Mouse (Mus musculus): ENCODE measurements around the gene Smg9. TPM values are rescaled to one million over a fixed set of nuclear protein-coding genes. Genes with fewer than 3 reads are reported as not detected.

Smg9 gene
- polyA plus RNA-seq, 1 experiment from 2014 or later = 29.0 TPM

DNA sequence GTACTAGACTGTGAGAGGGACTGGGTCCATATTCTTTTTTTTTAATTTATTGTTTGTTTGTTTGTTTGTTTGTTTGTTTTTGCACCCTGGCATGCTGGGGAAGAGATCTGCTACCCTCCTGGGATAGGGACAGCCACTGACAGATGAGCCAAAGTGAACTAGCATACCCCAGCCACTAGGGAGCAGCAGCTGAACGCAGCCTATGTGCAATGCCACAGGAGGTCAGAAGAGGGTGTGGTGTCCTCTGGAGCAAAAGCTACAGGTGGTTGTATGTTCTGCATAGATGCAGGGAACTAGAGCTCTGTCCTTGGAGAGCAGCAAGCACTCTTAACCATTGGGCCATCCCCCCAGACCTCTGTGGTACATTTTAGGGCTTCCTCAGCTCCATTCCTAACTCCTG is 42.4 kb downstream of the Smg9 start:
- WGBS = 6% methylated on average over 1 of the region's 1 CpGs
- DNase-seq (ENCODE audit: low spot score) = peak; percentile 51

GRCm38 (mm10) chr7:24442313-24442712 is 42.9 kb downstream of the Smg9 start:
- no peaks in the 10 kb centered on the region for H3K4me1 ChIP-seq
- DNase-seq (ENCODE audit: low spot score) = no peak
- H3K27ac ChIP-seq (replicated peaks) = no peak overlapping the region
- H3K36me3 ChIP-seq = no peaks in the 10 kb centered on the region
- H3K4me3 ChIP-seq = no peak overlapping the region
- H3K27me3 ChIP-seq (ENCODE audit: low read depth, poor library complexity, severe bottlenecking) = no peaks in the 10 kb centered on the region
- peaks cover 7% of the 10 kb centered on the region; the same call in 1 of the 2 replicates for H3K9me3 ChIP-seq (replicated peaks)
- 84% methylated on average over 8 of the region's 8 CpGs for WGBS

More for the DNA sequence above, 42.4 kb downstream of the Smg9 start:
- Histone ChIP-seq H3K36me3 (no peaks in the 10 kb centered on the region), H3K4me1 (no peaks in the 10 kb centered on the region), H3K27me3 (ENCODE audit: low read depth, poor library complexity, severe bottlenecking) (no peaks in the 10 kb centered on the region), H3K9me3 (replicated peaks) (peaks cover 6% of the 10 kb centered on the region; the same call in 1 of the 2 replicates), H3K27ac (replicated peaks) (no peak overlapping the region), H3K4me3 (no peak overlapping the region)

GRCm38 (mm10) chr7:24445266-24445926 is 46.0 kb downstream of the Smg9 start:
- H3K4me3 ChIP-seq = no peak overlapping the region
- H3K9me3 ChIP-seq (replicated peaks) = peaks cover 10% of the 10 kb centered on the region; the same call in 1 of the 2 replicates
- DNase-seq (ENCODE audit: low spot score) = no peak
- no peaks in the 10 kb centered on the region for H3K36me3 ChIP-seq
- no peak overlapping the region for H3K27ac ChIP-seq (replicated peaks)
- H3K4me1 ChIP-seq = no peaks in the 10 kb centered on the region
- WGBS = 90% methylated on average over 9 of the region's 9 CpGs
- no peaks in the 10 kb centered on the region for H3K27me3 ChIP-seq (ENCODE audit: low read depth, poor library complexity, severe bottlenecking)

DNA sequence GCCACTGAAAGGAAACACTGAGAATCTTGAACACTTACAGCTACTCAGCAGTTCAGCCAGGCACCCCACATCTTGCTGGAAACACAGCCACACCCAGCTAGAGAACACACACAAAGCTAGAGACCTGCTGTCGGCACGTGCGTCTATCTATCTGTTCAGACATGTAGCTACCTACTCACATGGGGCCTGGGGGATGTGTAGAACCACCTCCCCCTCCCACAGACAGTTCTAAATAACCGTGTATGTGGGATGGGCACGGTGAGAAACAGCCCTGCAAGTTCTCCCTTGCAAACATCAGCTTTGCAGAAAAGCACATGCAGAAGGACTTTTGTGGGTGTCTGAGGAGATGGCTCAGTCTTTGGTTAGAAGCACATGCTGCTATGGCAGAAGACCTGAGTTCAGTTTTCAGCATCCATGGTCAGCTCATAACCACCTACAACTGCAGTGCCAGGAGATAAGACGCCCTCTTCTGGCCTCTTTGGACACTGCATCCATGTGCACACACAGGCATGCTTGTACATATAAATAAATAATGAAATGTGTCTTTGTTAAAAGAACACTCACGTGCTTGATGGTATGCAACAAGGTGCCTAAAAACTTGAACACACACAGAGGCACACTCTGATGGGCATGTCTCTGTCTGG is 47.4 kb downstream of the Smg9 start:
- Histone ChIP-seq H3K27ac (replicated peaks) (no peak overlapping the region), H3K9me3 (replicated peaks) (peaks cover 10% of the 10 kb centered on the region; the same call in 1 of the 2 replicates), H3K4me3 (no peak overlapping the region), H3K36me3 (no peaks in the 10 kb centered on the region), H3K4me1 (no peaks in the 10 kb centered on the region), H3K27me3 (ENCODE audit: low read depth, poor library complexity, severe bottlenecking) (no peaks in the 10 kb centered on the region)
- 76% methylated on average over 7 of the region's 7 CpGs for WGBS
- DNase-seq (ENCODE audit: low spot score) = no peak

DNA sequence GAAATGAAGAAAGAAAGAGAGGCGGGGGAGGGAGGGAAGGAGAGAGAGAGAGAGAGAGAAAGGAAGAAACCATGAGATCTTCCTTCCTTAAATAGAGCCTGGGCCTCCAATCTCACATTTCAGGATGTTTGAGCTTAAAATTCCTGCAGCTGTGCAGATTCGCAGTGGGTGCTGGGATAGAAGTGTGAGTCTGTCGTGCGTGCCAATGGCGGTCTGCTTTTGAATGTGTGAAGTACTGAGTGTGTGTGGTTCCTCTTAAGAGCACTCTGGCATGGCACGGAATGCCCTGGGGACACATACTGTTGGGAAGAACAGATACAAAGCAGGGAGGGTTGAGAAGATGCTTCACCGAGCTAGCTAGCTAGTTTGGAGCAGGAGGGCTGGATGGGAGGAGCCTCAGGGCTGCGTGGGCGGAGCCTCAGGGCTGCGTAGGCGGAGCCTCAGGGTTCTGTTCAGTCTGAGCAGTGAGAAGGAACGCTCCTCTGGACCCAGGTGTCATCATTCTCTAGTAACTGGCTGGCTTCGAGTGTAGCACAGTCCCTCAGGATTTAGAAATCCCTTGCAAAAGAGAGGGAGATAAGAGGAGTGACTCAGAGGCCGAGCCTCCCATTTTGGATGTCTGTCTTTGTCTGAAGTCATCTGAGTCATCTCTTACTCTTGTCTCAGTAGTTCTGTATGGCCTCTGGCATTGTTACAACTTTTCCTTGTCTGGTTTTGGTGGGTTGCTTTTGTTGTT is 49.5 kb downstream of the Smg9 start:
- H3K4me3 ChIP-seq = no peak overlapping the region
- no peaks in the 10 kb centered on the region for H3K27me3 ChIP-seq (ENCODE audit: low read depth, poor library complexity, severe bottlenecking)
- no peak overlapping the region for H3K27ac ChIP-seq (replicated peaks)
- peaks cover 10% of the 10 kb centered on the region; the same call in 1 of the 2 replicates for H3K9me3 ChIP-seq (replicated peaks)
- no peaks in the 10 kb centered on the region for H3K36me3 ChIP-seq
- DNase-seq (ENCODE audit: low spot score) = no peak
- 65% methylated on average over 14 of the region's 14 CpGs for WGBS
- H3K4me1 ChIP-seq = no peaks in the 10 kb centered on the region

GRCm38 (mm10) chr7:24450585-24451017 is 51.2 kb downstream of the Smg9 start:
- Histone ChIP-seq H3K9me3 (replicated peaks) (peaks cover 8% of the 10 kb centered on the region; the same call in 1 of the 2 replicates), H3K36me3 (no peaks in the 10 kb centered on the region), H3K4me3 (no peak overlapping the region), H3K27ac (replicated peaks) (no peak overlapping the region), H3K4me1 (no peaks in the 10 kb centered on the region), H3K27me3 (ENCODE audit: low read depth, poor library complexity, severe bottlenecking) (no peaks in the 10 kb centered on the region)
- 70% methylated on average over 9 of the region's 9 CpGs for WGBS
- DNase-seq (ENCODE audit: low spot score) = no peak

- 84% methylated on average over 9 of the region's 9 CpGs for whole genome bisulfite sequencing
- H3K4me1 ChIP-seq = no peaks in the 10 kb centered on the region
- no peaks in the 10 kb centered on the region for H3K27me3 ChIP-seq (ENCODE audit: low read depth, poor library complexity, severe bottlenecking)
- no peak within 1 kb of the TSS for H3K4me3 ChIP-seq
- DNase-seq (ENCODE audit: low spot score) = no peak
- H3K9me3 ChIP-seq (replicated peaks) = 0 out of 2 replicates have a peak, but pooled peaks cover 4% of the 10 kb centered on the region
- no peaks in the 10 kb centered on the region for H3K36me3 ChIP-seq
- no peak within 1 kb of the TSS for H3K27ac ChIP-seq (replicated peaks)
Measured at GRCm38 (mm10) chr7:24451855-24452311, 52.5 kb downstream of the Smg9 start, which contains the start of gene Irgc1. TSS of gene Irgc1 (minus strand) at chr7:24452297.

- 75% methylated on average over 2 of the region's 2 CpGs for WGBS
Measured at GRCm38 (mm10) chr7:24454199-24454598, 54.8 kb downstream of the Smg9 start.

DNA sequence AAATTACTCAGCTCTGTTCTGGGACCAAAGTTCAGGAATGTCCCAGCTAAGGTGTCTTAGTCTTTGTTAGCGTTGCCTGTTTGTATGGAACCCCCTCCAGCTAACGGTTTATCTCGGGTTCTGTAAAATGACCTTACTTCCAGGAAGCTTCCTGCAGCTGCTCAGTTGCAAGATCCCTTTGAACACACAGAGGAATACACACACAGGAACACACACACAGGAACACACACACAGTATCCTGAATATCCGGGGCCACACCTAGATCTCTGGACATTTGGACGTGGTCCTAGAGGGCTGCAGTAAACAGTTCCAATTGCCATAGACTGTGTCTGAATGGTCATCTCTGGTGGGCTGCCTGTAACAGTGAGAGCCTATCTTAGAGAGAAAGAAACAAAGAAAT is 56.3 kb downstream of the Smg9 start:
- no peak for DNase-seq (ENCODE audit: low spot score)
- Histone ChIP-seq H3K4me3 (no peak overlapping the region), H3K27ac (replicated peaks) (no peak overlapping the region), H3K27me3 (ENCODE audit: low read depth, poor library complexity, severe bottlenecking) (peaks cover 3% of the 10 kb centered on the region; the same call in 1 of the 2 replicates), H3K4me1 (no peaks in the 10 kb centered on the region), H3K36me3 (no peaks in the 10 kb centered on the region), H3K9me3 (replicated peaks) (no peaks in the 10 kb centered on the region)
- 79% methylated on average over 5 of the region's 5 CpGs for WGBS

More at GRCm38 (mm10) chr7:24454199-24454598, 54.8 kb downstream of the Smg9 start:
- DNase-seq (ENCODE audit: low spot score) = no peak
- Histone ChIP-seq H3K4me1 (no peaks in the 10 kb centered on the region), H3K4me3 (no peak overlapping the region), H3K9me3 (replicated peaks) (no peaks in the 10 kb centered on the region), H3K36me3 (no peaks in the 10 kb centered on the region), H3K27ac (replicated peaks) (no peak overlapping the region), H3K27me3 (ENCODE audit: low read depth, poor library complexity, severe bottlenecking) (peaks cover 1% of the 10 kb centered on the region; the same call in 1 of the 2 replicates)

DNA sequence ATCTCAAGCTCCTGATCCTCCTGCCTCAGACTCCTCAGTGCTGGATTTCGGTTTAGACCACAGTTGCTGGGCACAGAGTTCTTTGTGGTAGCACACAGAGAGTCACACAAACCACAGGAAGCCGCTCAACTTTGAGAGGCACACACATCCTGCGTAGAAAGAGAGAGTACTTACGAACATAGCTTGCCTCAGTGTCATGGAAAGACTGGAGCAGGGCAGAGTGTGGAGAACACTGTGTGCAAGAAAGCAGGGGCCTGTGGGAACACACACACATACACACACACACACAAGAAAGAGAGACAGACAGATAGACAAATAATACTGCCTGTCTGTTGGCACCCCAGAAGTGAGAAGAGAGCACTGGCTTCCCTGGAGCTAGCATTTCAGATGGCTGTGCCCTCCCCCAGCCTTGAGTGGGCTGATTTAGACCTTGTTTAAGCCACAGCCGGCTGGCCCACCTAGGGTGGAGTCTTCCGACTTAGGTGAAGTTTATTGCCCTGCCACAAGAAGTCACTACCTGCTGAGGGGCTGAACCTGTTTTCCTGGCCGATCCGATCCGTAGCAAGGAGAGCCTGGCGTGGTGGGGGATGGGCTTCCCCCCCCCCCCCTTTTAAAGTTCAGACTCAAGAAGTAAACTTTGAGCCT is 58.4 kb downstream of the Smg9 start:
- DNase-seq (ENCODE audit: low spot score) = no peak
- Histone ChIP-seq H3K36me3 (no peaks in the 10 kb centered on the region), H3K4me3 (no peak overlapping the region), H3K4me1 (peaks cover 8% of the 10 kb centered on the region), H3K27ac (replicated peaks) (no peak overlapping the region), H3K27me3 (ENCODE audit: low read depth, poor library complexity, severe bottlenecking) (peaks cover 13% of the 10 kb centered on the region), H3K9me3 (replicated peaks) (no peaks in the 10 kb centered on the region)
- WGBS = 77% methylated on average over 10 of the region's 10 CpGs

- Histone ChIP-seq H3K27me3 (ENCODE audit: low read depth, poor library complexity, severe bottlenecking) (peaks cover 19% of the 10 kb centered on the region), H3K4me3 (no peak overlapping the region), H3K27ac (replicated peaks) (no peak overlapping the region), H3K9me3 (replicated peaks) (no peaks in the 10 kb centered on the region), H3K4me1 (peaks cover 12% of the 10 kb centered on the region), H3K36me3 (no peaks in the 10 kb centered on the region)
- WGBS = 85% methylated on average over 5 of the region's 5 CpGs
- DNase-seq (ENCODE audit: low spot score) = no peak
Measured at GRCm38 (mm10) chr7:24459440-24459839, 60.0 kb downstream of the Smg9 start.

GRCm38 (mm10) chr7:24459843-24460242 is 60.4 kb downstream of the Smg9 start:
- no peaks in the 10 kb centered on the region for H3K9me3 ChIP-seq (replicated peaks)
- DNase-seq (ENCODE audit: low spot score) = no peak
- H3K27me3 ChIP-seq (ENCODE audit: low read depth, poor library complexity, severe bottlenecking) = peaks cover 19% of the 10 kb centered on the region
- H3K4me1 ChIP-seq = peaks cover 12% of the 10 kb centered on the region
- 67% methylated on average over 3 of the region's 3 CpGs for WGBS
- no peak overlapping the region for H3K4me3 ChIP-seq
- no peak overlapping the region for H3K27ac ChIP-seq (replicated peaks)
- no peaks in the 10 kb centered on the region for H3K36me3 ChIP-seq

Data from midbrain, embryonic 10.5 days (tissue).